Mouse (Mus musculus) small intestine, adult 2 months (tissue): ENCODE results near the gene Pcgf1.

Experiments
- CTCF ChIP-seq: fragments of 200-500 bp; IDR thresholded peaks from 2 replicates; pipeline ENCODE4 v1.5.1; 2012; ENCODE audit warnings: low read depth, mild to moderate bottlenecking, control low read depth, inconsistent platforms, low read length, moderate library complexity, mixed read lengths; ENCODE audit not compliant: insufficient replicate concordance, insufficient read length; ENCODE audit errors: extremely low read depth
- POLR2A ChIP-seq: fragments of 200-500 bp; IDR thresholded peaks from 2 replicates; pipeline ENCODE4 v1.6.1; 2012; ENCODE audit warnings: low read depth, mild to moderate bottlenecking, control low read depth, inconsistent platforms, low read length, moderate library complexity

DNA sequence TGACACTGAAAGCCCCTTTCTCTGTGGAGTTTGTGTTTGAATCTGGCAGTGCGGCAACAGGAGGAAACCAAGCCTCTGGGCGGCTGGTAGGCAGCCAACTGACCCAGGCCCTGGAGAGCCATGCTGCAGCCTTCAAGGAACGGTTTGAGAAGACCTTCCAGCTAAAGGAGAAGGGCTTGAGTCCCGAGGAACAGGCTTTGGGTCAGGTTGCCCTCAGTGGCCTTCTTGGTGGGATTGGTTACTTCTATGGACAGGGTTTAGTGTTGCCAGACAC, 39.4 kb downstream of the Pcgf1 start:
- TF ChIP-seq CTCF = no peak
- no peak; the same call in 1 of the 2 replicates for TF ChIP-seq POLR2A
